Mouse (Mus musculus) cortical plate, adult 2 months (tissue): Measurements from ENCODE around the gene Nmnat3.

Source experiments
- CTCF ChIP-seq: fragments of 200-500 bp; IDR thresholded peaks from 2 replicates; pipeline ENCODE4 v1.5.1; 2011; ENCODE audit warnings: mild to moderate bottlenecking, control low read depth, low read length; ENCODE audit not compliant: insufficient read depth; ENCODE audit errors: extremely low read depth
- POLR2A ChIP-seq: fragments of 200-500 bp; IDR thresholded peaks from 2 replicates; pipeline ENCODE4 v1.6.1; 2011; ENCODE audit warnings: mild to moderate bottlenecking, low read length, control low read depth; ENCODE audit not compliant: insufficient read depth; ENCODE audit errors: extremely low read depth

DNA sequence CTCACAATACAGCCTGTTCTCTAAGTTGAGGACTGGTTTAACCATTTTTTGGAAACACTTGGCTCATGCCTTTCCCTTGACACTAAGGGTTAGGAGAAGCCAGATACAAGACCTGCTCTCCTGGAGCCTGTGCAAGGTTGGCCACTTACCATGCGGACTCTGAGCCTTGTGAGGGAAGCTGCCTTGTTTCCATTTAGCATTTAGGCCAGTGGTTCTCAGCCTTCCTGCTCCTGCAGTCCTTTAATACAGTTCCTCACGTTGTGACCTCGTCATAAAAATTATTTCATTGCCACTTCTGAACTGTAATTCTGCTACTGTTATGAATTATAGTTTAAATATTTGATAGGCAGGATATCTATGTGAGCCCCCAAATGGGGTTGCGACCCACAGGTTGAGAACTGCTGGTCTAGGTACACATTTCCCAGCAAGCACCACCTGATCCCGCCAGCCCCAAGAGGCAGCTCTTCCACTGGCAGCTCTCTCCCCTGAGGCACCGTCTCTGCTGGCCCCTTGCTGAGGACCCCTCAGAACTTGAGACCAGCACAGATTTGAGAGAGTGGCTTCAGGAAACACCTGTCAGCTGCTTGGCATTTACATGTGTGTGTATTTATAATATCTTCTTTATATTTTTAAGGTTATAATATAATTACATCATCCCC lies 10.8 kb downstream of the Nmnat3 start:
- TF ChIP-seq CTCF (no peak), POLR2A (no peak)
